Mouse (Mus musculus): ENCODE results near the gene Tceal9. TPM values are rescaled to one million over a fixed set of nuclear protein-coding genes. Genes with fewer than 3 reads are reported as not detected.
A peak's percentile ranks its signal among the peaks of the same experiment; 100 is the strongest.

Gene Tceal9
- polyA plus RNA-seq, 1 experiment from 2014 or later: 546 TPM

GRCm38 (mm10) chrX:136216303-136216702, 28.6 kb upstream of the Tceal9 start:
- no peak overlapping the region for H3K27ac ChIP-seq (ENCODE audit: low read length)
- no peak overlapping the region for H3K4me3 ChIP-seq (replicated peaks; ENCODE audit: low read length)
- no peaks in the 10 kb centered on the region for H3K36me3 ChIP-seq (ENCODE audit: control insufficient read depth, insufficient read depth, low read length)
- H3K27me3 ChIP-seq (ENCODE audit: control insufficient read depth, insufficient read depth, low read length): no peaks in the 10 kb centered on the region
- ATAC-seq (ENCODE audit: insufficient read depth, low FRiP score): no peak
- H3K9ac ChIP-seq (ENCODE audit: low read length): no peak overlapping the region
- 43% methylated on average over 1 of the region's 1 CpGs for WGBS
- no peaks in the 10 kb centered on the region for H3K9me3 ChIP-seq (replicated peaks; ENCODE audit: control insufficient read depth, low read length)
- no peak overlapping the region for H3K4me2 ChIP-seq (ENCODE audit: low read depth, low read length)
- H3K4me1 ChIP-seq (ENCODE audit: control insufficient read depth, insufficient read depth, low read length): no peaks in the 10 kb centered on the region

- Histone ChIP-seq H3K4me2 (ENCODE audit: low read depth, low read length) (no peak overlapping the region), H3K4me1 (ENCODE audit: control insufficient read depth, insufficient read depth, low read length) (no peaks in the 10 kb centered on the region), H3K9me3 (replicated peaks; ENCODE audit: control insufficient read depth, low read length) (no peaks in the 10 kb centered on the region), H3K4me3 (replicated peaks; ENCODE audit: low read length) (no peak overlapping the region), H3K27me3 (ENCODE audit: control insufficient read depth, insufficient read depth, low read length) (no peaks in the 10 kb centered on the region; the same call in 1 of the 2 replicates), H3K9ac (ENCODE audit: low read length) (no peak overlapping the region), H3K27ac (ENCODE audit: low read length) (no peak overlapping the region), H3K36me3 (ENCODE audit: control insufficient read depth, insufficient read depth, low read length) (no peaks in the 10 kb centered on the region)
- 63% methylated on average over 6 of the region's 6 CpGs for WGBS
- ATAC-seq (ENCODE audit: insufficient read depth, low FRiP score): no peak
These were observed 21.2 kb upstream of the Tceal9 start for GRCm38 (mm10) chrX:136223714-136224113.

- no peaks in the 10 kb centered on the region for H3K36me3 ChIP-seq (ENCODE audit: control insufficient read depth, insufficient read depth, low read length)
- ATAC-seq (ENCODE audit: insufficient read depth, low FRiP score): no peak
These were observed 17.1 kb upstream of the Tceal9 start for GRCm38 (mm10) chrX:136227768-136228167.

GRCm38 (mm10) chrX:136238118-136238517, 6.8 kb upstream of the Tceal9 start:
- no peak overlapping the region for H3K27ac ChIP-seq (ENCODE audit: low read length)
- no peaks in the 10 kb centered on the region for H3K36me3 ChIP-seq (ENCODE audit: control insufficient read depth, insufficient read depth, low read length)
- H3K27me3 ChIP-seq (ENCODE audit: control insufficient read depth, insufficient read depth, low read length): no peaks in the 10 kb centered on the region; the same call in 1 of the 2 replicates
- H3K4me3 ChIP-seq (replicated peaks; ENCODE audit: low read length): no peak overlapping the region
- H3K4me2 ChIP-seq (ENCODE audit: low read depth, low read length): no peak overlapping the region
- no peaks in the 10 kb centered on the region for H3K9me3 ChIP-seq (replicated peaks; ENCODE audit: control insufficient read depth, low read length)
- no peak for ATAC-seq (ENCODE audit: insufficient read depth, low FRiP score)
- H3K9ac ChIP-seq (ENCODE audit: low read length): no peak overlapping the region
- 48% methylated on average over 3 of the region's 3 CpGs for WGBS
- H3K4me1 ChIP-seq (ENCODE audit: control insufficient read depth, insufficient read depth, low read length): no peaks in the 10 kb centered on the region

More at GRCm38 (mm10) chrX:136227768-136228167, 17.1 kb upstream of the Tceal9 start:
- H3K27ac ChIP-seq (ENCODE audit: low read length): no peak overlapping the region
- WGBS: 40% methylated on average over 5 of the region's 5 CpGs
- H3K27me3 ChIP-seq (ENCODE audit: control insufficient read depth, insufficient read depth, low read length): no peaks in the 10 kb centered on the region; the same call in 1 of the 2 replicates
- H3K4me3 ChIP-seq (replicated peaks; ENCODE audit: low read length): no peak overlapping the region
- H3K4me2 ChIP-seq (ENCODE audit: low read depth, low read length): no peak overlapping the region
- no peak overlapping the region for H3K9ac ChIP-seq (ENCODE audit: low read length)
- no peaks in the 10 kb centered on the region for H3K4me1 ChIP-seq (ENCODE audit: control insufficient read depth, insufficient read depth, low read length)
- H3K9me3 ChIP-seq (replicated peaks; ENCODE audit: control insufficient read depth, low read length): no peaks in the 10 kb centered on the region

GRCm38 (mm10) chrX:136243181-136243580, 1.7 kb upstream of the Tceal9 start:
- 76% methylated on average over 2 of the region's 2 CpGs for WGBS
- Histone ChIP-seq H3K9ac (ENCODE audit: low read length) (no peak overlapping the region), H3K27ac (ENCODE audit: low read length) (no peak overlapping the region), H3K4me1 (ENCODE audit: control insufficient read depth, insufficient read depth, low read length) (0 out of 2 replicates have a peak, but pooled peaks cover 4% of the 10 kb centered on the region), H3K4me2 (ENCODE audit: low read depth, low read length) (no peak overlapping the region), H3K4me3 (replicated peaks; ENCODE audit: low read length) (no peak overlapping the region), H3K36me3 (ENCODE audit: control insufficient read depth, insufficient read depth, low read length) (no peaks in the 10 kb centered on the region), H3K9me3 (replicated peaks; ENCODE audit: control insufficient read depth, low read length) (no peaks in the 10 kb centered on the region), H3K27me3 (ENCODE audit: control insufficient read depth, insufficient read depth, low read length) (no peaks in the 10 kb centered on the region)
- no peak for ATAC-seq (ENCODE audit: insufficient read depth, low FRiP score)

GRCm38 (mm10) chrX:136245521-136246071, 717 bp downstream of the Tceal9 start:
- peak; percentile 76 for ATAC-seq (ENCODE audit: insufficient read depth, low FRiP score)
- H3K4me3 ChIP-seq (replicated peaks; ENCODE audit: low read length): peak overlapping the region; percentile 64
- 13% methylated on average over 15 of the region's 15 CpGs for WGBS
- no peaks in the 10 kb centered on the region for H3K9me3 ChIP-seq (replicated peaks; ENCODE audit: control insufficient read depth, low read length)
- peak overlapping the region; percentile 47 for H3K4me2 ChIP-seq (ENCODE audit: low read depth, low read length)
- peak overlapping the region; percentile 84 for H3K27ac ChIP-seq (ENCODE audit: low read length)
- no peaks in the 10 kb centered on the region for H3K36me3 ChIP-seq (ENCODE audit: control insufficient read depth, insufficient read depth, low read length)
- H3K9ac ChIP-seq (ENCODE audit: low read length): peak overlapping the region; percentile 80
- no peaks in the 10 kb centered on the region for H3K27me3 ChIP-seq (ENCODE audit: control insufficient read depth, insufficient read depth, low read length)
- H3K4me1 ChIP-seq (ENCODE audit: control insufficient read depth, insufficient read depth, low read length): 0 out of 2 replicates have a peak, but pooled peaks cover 4% of the 10 kb centered on the region

- Histone ChIP-seq H3K4me1 (ENCODE audit: control insufficient read depth, insufficient read depth, low read length) (0 out of 2 replicates have a peak, but pooled peaks cover 4% of the 10 kb centered on the region), H3K4me3 (replicated peaks; ENCODE audit: low read length) (no peak overlapping the region), H3K36me3 (ENCODE audit: control insufficient read depth, insufficient read depth, low read length) (no peaks in the 10 kb centered on the region), H3K9me3 (replicated peaks; ENCODE audit: control insufficient read depth, low read length) (no peaks in the 10 kb centered on the region), H3K27ac (ENCODE audit: low read length) (no peak overlapping the region), H3K9ac (ENCODE audit: low read length) (no peak overlapping the region), H3K4me2 (ENCODE audit: low read depth, low read length) (no peak overlapping the region), H3K27me3 (ENCODE audit: control insufficient read depth, insufficient read depth, low read length) (no peaks in the 10 kb centered on the region)
- 41% methylated on average over 6 of the region's 6 CpGs for WGBS
- ATAC-seq (ENCODE audit: insufficient read depth, low FRiP score): no peak
These were observed 3.9 kb downstream of the Tceal9 start for GRCm38 (mm10) chrX:136248811-136249210.

GRCm38 (mm10) chrX:136249671-136250070, 4.8 kb downstream of the Tceal9 start:
- Histone ChIP-seq H3K9me3 (replicated peaks; ENCODE audit: control insufficient read depth, low read length) (no peaks in the 10 kb centered on the region), H3K36me3 (ENCODE audit: control insufficient read depth, insufficient read depth, low read length) (no peaks in the 10 kb centered on the region), H3K9ac (ENCODE audit: low read length) (no peak overlapping the region), H3K27ac (ENCODE audit: low read length) (no peak overlapping the region), H3K4me1 (ENCODE audit: control insufficient read depth, insufficient read depth, low read length) (0 out of 2 replicates have a peak, but pooled peaks cover 4% of the 10 kb centered on the region), H3K27me3 (ENCODE audit: control insufficient read depth, insufficient read depth, low read length) (no peaks in the 10 kb centered on the region), H3K4me3 (replicated peaks; ENCODE audit: low read length) (no peak overlapping the region), H3K4me2 (ENCODE audit: low read depth, low read length) (no peak overlapping the region)
- WGBS: 55% methylated on average over 7 of the region's 7 CpGs
- ATAC-seq (ENCODE audit: insufficient read depth, low FRiP score): no peak

GRCm38 (mm10) chrX:136252023-136252729, 7.3 kb downstream of the Tceal9 start:
- no peak overlapping the region for H3K9ac ChIP-seq (ENCODE audit: low read length)
- no peak overlapping the region for H3K4me2 ChIP-seq (ENCODE audit: low read depth, low read length)
- no peaks in the 10 kb centered on the region for H3K27me3 ChIP-seq (ENCODE audit: control insufficient read depth, insufficient read depth, low read length)
- no peak overlapping the region for H3K27ac ChIP-seq (ENCODE audit: low read length)
- no peak for ATAC-seq (ENCODE audit: insufficient read depth, low FRiP score)
- no peaks in the 10 kb centered on the region for H3K9me3 ChIP-seq (replicated peaks; ENCODE audit: control insufficient read depth, low read length)
- H3K4me1 ChIP-seq (ENCODE audit: control insufficient read depth, insufficient read depth, low read length): 0 out of 2 replicates have a peak, but pooled peaks cover 3% of the 10 kb centered on the region
- no peaks in the 10 kb centered on the region for H3K36me3 ChIP-seq (ENCODE audit: control insufficient read depth, insufficient read depth, low read length)
- 32% methylated on average over 6 of the region's 6 CpGs for WGBS
- no peak overlapping the region for H3K4me3 ChIP-seq (replicated peaks; ENCODE audit: low read length)
